Mouse (Mus musculus): ENCODE measurements around the gene Ppp1r3f.

The Ppp1r3f gene

GRCm38 (mm10) chrX:7574087-7574884 lies at the start of gene Ppp1r3f:
TSS of gene Ppp1r3f (minus strand) at chrX:7574283.
- DNase-seq: peak; percentile 93

- DNase-seq: no peak
Observed at GRCm38 (mm10) chrX:7617889-7618551, 43.9 kb upstream of the Ppp1r3f start.

- DNase-seq: peak; percentile 8
Observed at GRCm38 (mm10) chrX:7610536-7611258, 36.6 kb upstream of the Ppp1r3f start.

- peak; percentile 1 for DNase-seq
Observed at GRCm38 (mm10) chrX:7610035-7610434, 36.0 kb upstream of the Ppp1r3f start.

GRCm38 (mm10) chrX:7606783-7607182 lies 32.7 kb upstream of the Ppp1r3f start, which contains the start of gene Cacna1f:
TSS of gene Cacna1f (plus strand) at chrX:7607083.
- no peak for DNase-seq

- no peak for DNase-seq
Observed at GRCm38 (mm10) chrX:7605575-7605941, 31.5 kb upstream of the Ppp1r3f start.

- peak; percentile 91 for DNase-seq
Observed at GRCm38 (mm10) chrX:7604879-7605574, 30.9 kb upstream of the Ppp1r3f start, which contains the start of gene Ccdc22. TSS of gene Ccdc22 (minus strand) at chrX:7605517.

GRCm38 (mm10) chrX:7604004-7604403 lies 29.9 kb upstream of the Ppp1r3f start:
- DNase-seq: no peak

- DNase-seq: no peak
Observed at GRCm38 (mm10) chrX:7595371-7595770, 21.3 kb upstream of the Ppp1r3f start.

GRCm38 (mm10) chrX:7586356-7586755 lies 12.3 kb upstream of the Ppp1r3f start:
- no peak for DNase-seq

GRCm38 (mm10) chrX:7583881-7584280 lies 9.8 kb upstream of the Ppp1r3f start:
- DNase-seq: no peak

GRCm38 (mm10) chrX:7581151-7581550 lies 7.1 kb upstream of the Ppp1r3f start:
- DNase-seq: no peak

GRCm38 (mm10) chrX:7574885-7575231 lies 775 bp upstream of the Ppp1r3f start:
- no peak for DNase-seq

GRCm38 (mm10) chrX:7573176-7574086 lies 652 bp downstream of the Ppp1r3f start, which contains the start of gene Foxp3:
TSS of gene Foxp3 (plus strand) at chrX:7573644.
- DNase-seq: peak; percentile 31

- DNase-seq: no peak
Observed at GRCm38 (mm10) chrX:7572466-7572865, 1.6 kb downstream of the Ppp1r3f start.

GRCm38 (mm10) chrX:7571565-7572136 lies 2.4 kb downstream of the Ppp1r3f start:
- no peak for DNase-seq

- DNase-seq: no peak
Observed at GRCm38 (mm10) chrX:7570481-7571175, 3.5 kb downstream of the Ppp1r3f start.

GRCm38 (mm10) chrX:7567491-7567890 lies 6.6 kb downstream of the Ppp1r3f start:
- no peak for DNase-seq

GRCm38 (mm10) chrX:7566352-7566751 lies 7.7 kb downstream of the Ppp1r3f start:
- DNase-seq: no peak

GRCm38 (mm10) chrX:7563076-7563475 lies 11.0 kb downstream of the Ppp1r3f start:
- DNase-seq: no peak

GRCm38 (mm10) chrX:7553474-7553873 lies 20.6 kb downstream of the Ppp1r3f start:
- no peak for DNase-seq

Data from embryo, embryonic 11 days (tissue).